Mouse (Mus musculus) liver, adult 2 months (tissue): Measurements from ENCODE around the gene 9130213A22Rik. TPM values are rescaled to one million over a fixed set of nuclear protein-coding genes. Genes with fewer than 3 reads are reported as not detected.

Experiments used
- DNase-seq: peaks from one replicate; pipeline ENCODE4 v3.0.0-alpha.2; 2011; ENCODE audit warnings: low read depth, low spot score; ENCODE audit errors: extremely low read depth
- H3K27ac ChIP-seq: fragments of 200-500 bp; replicated peaks from 2 replicates; pipeline ENCODE4 v1.5.1; 2012; ENCODE audit warnings: low read depth, mild to moderate bottlenecking, control low read depth, inconsistent platforms, low read length; ENCODE audit not compliant: insufficient read depth
- H3K27me3 ChIP-seq: fragments of 200-500 bp; 2 replicates; pipeline ENCODE4 v1.6.1; 2012; ENCODE audit warnings: mild to moderate bottlenecking, moderate library complexity, low read length, inconsistent platforms; ENCODE audit not compliant: control insufficient read depth, insufficient read depth
- H3K36me3 ChIP-seq: fragments of 200-500 bp; 2 replicates; pipeline ENCODE4 v1.6.1; 2012; ENCODE audit warnings: low read length, inconsistent platforms; ENCODE audit not compliant: control insufficient read depth, insufficient read depth
- H3K4me1 ChIP-seq: fragments of 200-500 bp; 2 replicates; pipeline ENCODE4 v1.6.1; 2011; ENCODE audit warnings: low read length; ENCODE audit not compliant: control insufficient read depth, insufficient read depth
- H3K4me3 ChIP-seq: fragments of 200-500 bp; 2 replicates; pipeline ENCODE4 v1.5.1; 2011; ENCODE audit warnings: low read depth, mild to moderate bottlenecking, control low read depth, low read length, moderate library complexity; ENCODE audit not compliant: insufficient read depth
- H3K79me2 ChIP-seq: fragments of 200-500 bp; 2 replicates; pipeline ENCODE4 v1.6.1; 2012; ENCODE audit warnings: inconsistent platforms, mild to moderate bottlenecking, low read length, moderate library complexity; ENCODE audit not compliant: control insufficient read depth, insufficient read depth
- H3K9ac ChIP-seq: fragments of 200-500 bp; 2 replicates; pipeline ENCODE4 v1.6.1; 2012; ENCODE audit warnings: low read depth, mild to moderate bottlenecking, control low read depth, inconsistent platforms, low read length
- CTCF ChIP-seq: fragments of 200-500 bp; IDR thresholded peaks from 2 replicates; pipeline ENCODE4 v1.5.1; 2011; ENCODE audit warnings: low read depth, low read length, control low read depth
- POLR2A ChIP-seq: fragments of 200-500 bp; IDR thresholded peaks from 2 replicates; pipeline ENCODE4 v1.6.1; 2011; ENCODE audit warnings: low read length, control low read depth; ENCODE audit not compliant: insufficient read depth; ENCODE audit errors: extremely low read depth
- WGBS: fragments of 180-500 bp; shearing (Covaris S2); methylation state at CpG from one replicate; pipeline ENCODE4 v1.1.7; 2018; 5-methylcytosine and 5-hydroxymethylcytosine counted together
- polyA plus RNA-seq: library from polyadenylated mRNA; depleted of rRNA; stranded (reverse); fragments of >200 nt; gene quantifications from 2 replicates; pipeline ENCODE4 v1.2.3, GENCODE M21; 2012
- total RNA-seq: library from RNA; depleted of rRNA; stranded (reverse); fragments of >200 nt; gene quantifications from 2 replicates; pipeline ENCODE4 v1.2.3, GENCODE M21; 2014

The 9130213A22Rik gene
- total and polyA plus RNA-seq, 2 experiments = 0.05 TPM; not detected in 1

GRCm38 (mm10) chr11:69118765-69119164 lies 3.6 kb downstream of the 9130213A22Rik start:
- no peaks in the 10 kb centered on the region for H3K36me3 ChIP-seq
- no peaks in the 10 kb centered on the region for H3K79me2 ChIP-seq
- H3K4me3 ChIP-seq = no peak overlapping the region
- H3K27me3 ChIP-seq = no peaks in the 10 kb centered on the region
- no peak overlapping the region for H3K9ac ChIP-seq
- peaks cover 17% of the 10 kb centered on the region for H3K4me1 ChIP-seq
- DNase-seq = peak; percentile 73
- TF ChIP-seq CTCF = no peak
- WGBS = 4% methylated on average over 15 of the region's 15 CpGs
- H3K27ac ChIP-seq = no peak overlapping the region

DNA sequence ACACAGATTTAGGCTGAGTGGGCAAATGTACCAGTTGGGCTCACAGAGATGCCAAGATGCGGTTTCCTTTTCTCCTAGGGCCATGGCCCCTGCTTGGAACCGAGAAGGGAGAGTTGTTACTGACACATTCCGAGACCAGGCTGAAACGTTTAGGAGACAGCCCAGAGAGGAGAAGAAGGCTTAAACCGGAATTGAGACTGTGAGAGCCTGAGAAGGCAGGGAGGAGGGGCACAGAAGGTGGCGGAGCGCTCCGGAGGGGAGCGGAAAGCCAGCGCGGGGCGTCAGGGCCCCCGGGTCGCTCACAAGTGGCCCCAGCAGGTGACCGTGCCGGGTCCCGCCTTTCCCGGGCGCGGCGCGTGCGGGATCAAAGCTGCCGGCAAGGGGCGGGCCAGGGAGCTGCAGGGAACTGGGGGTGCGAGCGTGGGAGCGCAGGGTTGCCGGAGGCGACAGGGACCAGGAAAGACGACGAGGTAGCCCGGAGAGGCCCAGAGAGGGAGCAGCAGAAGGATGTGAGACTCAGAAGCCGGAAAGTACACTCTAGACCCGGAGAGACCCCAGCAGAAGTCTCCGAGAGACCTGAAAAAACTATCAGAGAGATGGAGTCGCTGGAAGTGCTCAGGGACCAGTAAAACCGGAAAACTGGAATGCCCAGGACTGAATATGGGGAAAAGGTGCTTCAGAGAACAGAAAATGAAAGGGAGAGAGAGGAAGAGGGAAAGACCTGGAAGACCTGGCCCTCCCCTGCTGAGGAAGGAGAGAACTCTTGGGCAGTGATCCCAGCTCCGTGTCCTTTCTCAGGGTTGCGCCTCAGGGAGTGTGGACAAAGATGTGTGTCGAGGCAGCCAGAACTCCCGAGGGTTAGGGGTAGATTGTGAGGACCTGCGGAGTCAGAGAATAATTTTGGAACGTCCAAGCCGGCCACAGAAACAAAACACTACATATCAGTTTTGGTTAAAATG lies 4.4 kb downstream of the 9130213A22Rik start:
- peaks cover 14% of the 10 kb centered on the region for H3K4me1 ChIP-seq
- under 1% methylated on average over 45 of the region's 45 CpGs for WGBS
- no peaks in the 10 kb centered on the region for H3K79me2 ChIP-seq
- no peaks in the 10 kb centered on the region for H3K27me3 ChIP-seq
- no peaks in the 10 kb centered on the region for H3K36me3 ChIP-seq
- H3K27ac ChIP-seq = peak overlapping the region; percentile 61
- peak; percentile 41 for DNase-seq
- no peak for TF ChIP-seq POLR2A
- TF ChIP-seq CTCF = no peak
- H3K4me3 ChIP-seq = peak overlapping the region; percentile 54
- peak overlapping the region; percentile 63 for H3K9ac ChIP-seq

- no peak overlapping the region for H3K9ac ChIP-seq
- no peaks in the 10 kb centered on the region for H3K79me2 ChIP-seq
- TF ChIP-seq POLR2A (no peak), CTCF (no peak)
- H3K36me3 ChIP-seq = no peaks in the 10 kb centered on the region
- no peak overlapping the region for H3K27ac ChIP-seq
- DNase-seq = no peak
- peaks cover 14% of the 10 kb centered on the region for H3K4me1 ChIP-seq
- 73% methylated on average over 5 of the region's 5 CpGs for WGBS
- no peak overlapping the region for H3K4me3 ChIP-seq
- H3K27me3 ChIP-seq = no peaks in the 10 kb centered on the region
Observed at GRCm38 (mm10) chr11:69116843-69117242, 5.5 kb downstream of the 9130213A22Rik start.

- WGBS = 22% methylated on average over 3 of the region's 3 CpGs
- Histone ChIP-seq H3K9ac (no peak overlapping the region), H3K4me3 (no peak overlapping the region), H3K36me3 (no peaks in the 10 kb centered on the region; the same call in 1 of the 2 replicates), H3K4me1 (peaks cover 14% of the 10 kb centered on the region), H3K79me2 (no peaks in the 10 kb centered on the region), H3K27ac (peak overlapping the region; percentile 69), H3K27me3 (no peaks in the 10 kb centered on the region)
- no peak for TF ChIP-seq POLR2A
- no peak for TF ChIP-seq CTCF
- peak; percentile 94 for DNase-seq
Observed at GRCm38 (mm10) chr11:69114621-69115020, 7.8 kb downstream of the 9130213A22Rik start.

DNA sequence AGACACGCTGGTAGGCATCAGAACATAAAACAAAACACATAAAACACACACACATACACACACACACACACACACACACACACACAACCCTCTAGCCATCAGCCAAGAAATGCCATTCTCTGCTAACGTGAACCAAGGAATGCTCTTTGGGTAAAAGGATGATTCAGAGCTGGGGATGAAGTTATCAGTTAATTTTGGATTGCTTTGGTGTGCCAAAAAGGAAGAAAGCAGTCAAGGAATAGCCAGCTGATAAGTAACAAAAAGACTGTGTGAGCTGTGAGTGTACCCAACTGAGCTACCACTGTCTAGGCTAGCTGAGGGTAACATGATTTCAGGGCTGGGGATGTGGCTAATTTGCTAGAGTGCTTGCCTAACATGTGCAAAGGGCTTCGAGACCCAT lies 8.4 kb downstream of the 9130213A22Rik start:
- Histone ChIP-seq H3K4me1 (peaks cover 14% of the 10 kb centered on the region), H3K79me2 (no peaks in the 10 kb centered on the region), H3K9ac (no peak overlapping the region), H3K27me3 (no peaks in the 10 kb centered on the region), H3K36me3 (peaks cover 5% of the 10 kb centered on the region), H3K27ac (peak overlapping the region; percentile 69), H3K4me3 (no peak overlapping the region)
- TF ChIP-seq POLR2A = no peak
- TF ChIP-seq CTCF = no peak
- DNase-seq = no peak
- WGBS = 49% methylated on average over 3 of the region's 3 CpGs

DNA sequence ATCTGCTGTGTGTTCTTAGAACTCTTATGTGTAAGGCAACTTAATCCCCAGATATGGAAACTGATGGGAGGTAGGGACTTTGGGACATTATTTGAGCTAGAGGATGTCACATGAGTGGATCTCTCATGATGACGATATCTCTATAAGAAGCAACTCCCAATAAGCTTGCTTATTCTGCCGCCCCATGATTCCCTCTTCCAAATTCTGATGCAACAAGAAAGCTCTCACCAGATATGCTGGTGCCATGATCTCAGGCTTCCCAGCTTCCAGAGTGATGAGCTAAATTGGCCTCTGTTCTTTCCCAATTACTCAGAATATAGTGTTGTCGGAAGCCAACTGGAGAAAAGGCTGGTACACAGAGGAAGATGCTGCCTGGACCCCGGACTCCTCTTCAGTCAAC lies 10.5 kb downstream of the 9130213A22Rik start:
- Histone ChIP-seq H3K4me3 (no peak overlapping the region), H3K36me3 (peaks cover 21% of the 10 kb centered on the region), H3K27me3 (no peaks in the 10 kb centered on the region), H3K9ac (no peak overlapping the region), H3K4me1 (peaks cover 10% of the 10 kb centered on the region), H3K79me2 (no peaks in the 10 kb centered on the region), H3K27ac (no peak overlapping the region)
- TF ChIP-seq POLR2A = no peak
- no peak for TF ChIP-seq CTCF
- DNase-seq = peak; percentile 7
- WGBS = 68% methylated on average over 4 of the region's 4 CpGs
